Mouse (Mus musculus) G1E (cell line): ENCODE results near the gene Jdp2. TPM values are rescaled to one million over a fixed set of nuclear protein-coding genes. Genes with fewer than 3 reads are reported as not detected.

Experiments used
- ATAC-seq: 2 replicates; pipeline ENCODE4 v1.8.0; 2016; ENCODE audit warnings: mild to moderate bottlenecking; ENCODE audit not compliant: insufficient number of reproducible peaks, poor library complexity, low FRiP score, severe bottlenecking; ENCODE audit errors: extremely low read depth
- DNase-seq: peaks from one replicate; pipeline ENCODE4 v3.0.0; 2012; ENCODE audit warnings: low spot score
- H3K27me3 ChIP-seq: 2 replicates; pipeline ENCODE4 v1.6.1; 2012; ENCODE audit warnings: mild to moderate bottlenecking, low read length, inconsistent platforms; ENCODE audit not compliant: insufficient read depth
- H3K36me3 ChIP-seq: replicated peaks from 2 replicates; pipeline ENCODE3; 2012; ENCODE audit warnings: mild to moderate bottlenecking, inconsistent platforms
- H3K4me1 ChIP-seq: 2 replicates; pipeline ENCODE4 v1.6.1; 2012; ENCODE audit warnings: low read depth, low read length, inconsistent platforms, mixed read lengths; ENCODE audit not compliant: insufficient read depth
- H3K4me3 ChIP-seq: 2 replicates; pipeline ENCODE4 v1.5.1; 2012; ENCODE audit warnings: low read depth, mild to moderate bottlenecking, inconsistent platforms, low read length, moderate library complexity, mixed read lengths
- H3K9me3 ChIP-seq: replicated peaks from 2 replicates; pipeline ENCODE4 v1.6.1; 2012; ENCODE audit warnings: inconsistent platforms
- CTCF ChIP-seq: IDR thresholded peaks from 2 replicates; pipeline ENCODE4 v1.5.1; 2012; ENCODE audit warnings: low read depth, low read length, inconsistent platforms, mixed read lengths
- GATA1 ChIP-seq: IDR thresholded peaks from 2 replicates; pipeline ENCODE4 v1.6.1; 2012; ENCODE audit warnings: borderline replicate concordance, low read length, inconsistent platforms, mixed read lengths
- GATA2 ChIP-seq: IDR thresholded peaks from 2 replicates; pipeline ENCODE4 v1.6.1; 2012; ENCODE audit warnings: low read depth, low read length, inconsistent platforms, borderline replicate concordance
- POLR2AphosphoS5 ChIP-seq: IDR thresholded peaks from 2 replicates; pipeline ENCODE4 v1.6.1; 2012; ENCODE audit warnings: low read depth, low read length, inconsistent platforms; ENCODE audit not compliant: insufficient replicate concordance
- TAL1 ChIP-seq: conservative IDR thresholded peaks from 2 replicates; pipeline ENCODE4 v1.6.1; 2012; ENCODE audit warnings: low read depth, low read length, inconsistent platforms, mixed read lengths
- polyA plus RNA-seq: library from polyadenylated mRNA; stranded (reverse); fragments of >175 nt; gene quantifications from 2 replicates; pipeline ENCODE4 v1.2.3, GENCODE M21; 2012
- total RNA-seq, 2 experiments: library from RNA; stranded (forward) in 1 of 2; stranded (reverse) in 1 of 2; fragments of 200-1000 nt in 1 of 2; fragments of >200 nt in 1 of 2; fragmentation: Nextera tagmentation in 1 of 2; gene quantifications; 2 replicates each; pipeline ENCODE4 v1.2.3; 2014 to 2017

Gene Jdp2
- total and polyA plus RNA-seq, 3 experiments, result not detected

GRCm38 (mm10) chr12:85599478-85600152 lies 788 bp downstream of the Jdp2 start:
- peaks cover 16% of the 10 kb centered on the region; the same call in 1 of the 2 replicates for H3K27me3 ChIP-seq
- H3K36me3 ChIP-seq, result no peaks in the 10 kb centered on the region
- DNase-seq (no peak), ATAC-seq (no peak)
- no peak overlapping the region for H3K4me3 ChIP-seq
- TF ChIP-seq POLR2AphosphoS5, result no peak
- TF ChIP-seq TAL1, result no peak
- TF ChIP-seq GATA1, result no peak
- TF ChIP-seq CTCF, result no peak
- TF ChIP-seq GATA2, result no peak
- peaks cover 5% of the 10 kb centered on the region for H3K9me3 ChIP-seq
- no peaks in the 10 kb centered on the region for H3K4me1 ChIP-seq

GRCm38 (mm10) chr12:85600637-85601036 lies 1.8 kb downstream of the Jdp2 start:
- Histone ChIP-seq H3K4me1 (no peaks in the 10 kb centered on the region), H3K27me3 (peaks cover 16% of the 10 kb centered on the region), H3K4me3 (no peak overlapping the region), H3K36me3 (no peaks in the 10 kb centered on the region), H3K9me3 (peaks cover 5% of the 10 kb centered on the region)
- TF ChIP-seq GATA2 (no peak), GATA1 (no peak), POLR2AphosphoS5 (no peak), TAL1 (no peak), CTCF (no peak)
- DNase-seq (no peak), ATAC-seq (no peak)

- ATAC-seq (no peak), DNase-seq (no peak)
- H3K27me3 ChIP-seq, result peaks cover 16% of the 10 kb centered on the region
- H3K36me3 ChIP-seq, result no peaks in the 10 kb centered on the region
- no peaks in the 10 kb centered on the region for H3K4me1 ChIP-seq
- peaks cover 5% of the 10 kb centered on the region for H3K9me3 ChIP-seq
- no peak overlapping the region for H3K4me3 ChIP-seq
- TF ChIP-seq CTCF, result no peak
Measured at GRCm38 (mm10) chr12:85601531-85601930, 2.7 kb downstream of the Jdp2 start.

DNA sequence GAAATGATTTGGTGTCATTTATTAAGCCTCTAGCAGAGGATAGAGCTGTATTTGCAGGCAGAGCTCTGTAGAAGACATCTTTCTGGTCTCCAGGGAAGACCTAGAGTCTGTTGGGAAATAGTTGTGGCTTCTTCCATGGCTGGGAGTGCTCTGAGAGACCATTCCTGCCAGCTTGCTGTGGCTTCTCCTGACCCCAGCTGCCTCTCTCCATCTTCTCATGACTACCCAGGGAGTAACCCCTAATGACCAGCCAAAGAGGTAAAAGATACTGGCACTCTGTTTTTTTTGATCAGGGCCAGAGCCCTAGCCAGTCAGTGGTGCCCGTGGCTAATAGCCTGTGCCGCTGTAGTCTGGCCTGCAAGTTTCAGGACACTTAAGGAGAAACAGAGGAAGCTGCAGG lies 3.3 kb downstream of the Jdp2 start:
- Histone ChIP-seq H3K36me3 (no peaks in the 10 kb centered on the region), H3K27me3 (peaks cover 16% of the 10 kb centered on the region), H3K9me3 (peaks cover 5% of the 10 kb centered on the region), H3K4me3 (no peak overlapping the region), H3K4me1 (no peaks in the 10 kb centered on the region)
- ATAC-seq (no peak), DNase-seq (no peak)
- no peak for TF ChIP-seq CTCF
- TF ChIP-seq TAL1, result no peak
- no peak for TF ChIP-seq GATA1
- TF ChIP-seq POLR2AphosphoS5, result no peak
- TF ChIP-seq GATA2, result no peak

- Histone ChIP-seq H3K9me3 (peaks cover 5% of the 10 kb centered on the region), H3K4me3 (no peak overlapping the region), H3K27me3 (peaks cover 16% of the 10 kb centered on the region), H3K4me1 (no peaks in the 10 kb centered on the region), H3K36me3 (no peaks in the 10 kb centered on the region)
- ATAC-seq, result no peak
- DNase-seq, result no peak
- TF ChIP-seq CTCF (no peak), GATA2 (no peak), POLR2AphosphoS5 (no peak), TAL1 (no peak), GATA1 (no peak)
Measured at GRCm38 (mm10) chr12:85602811-85603210, 4.0 kb downstream of the Jdp2 start.

- Histone ChIP-seq H3K4me3 (no peak overlapping the region), H3K4me1 (no peaks in the 10 kb centered on the region), H3K9me3 (peaks cover 4% of the 10 kb centered on the region), H3K36me3 (no peaks in the 10 kb centered on the region), H3K27me3 (peaks cover 14% of the 10 kb centered on the region)
- ATAC-seq, result no peak
- no peak for TF ChIP-seq POLR2AphosphoS5
- TF ChIP-seq GATA1, result no peak
- no peak for TF ChIP-seq GATA2
- no peak for TF ChIP-seq TAL1
- no peak for TF ChIP-seq CTCF
- no peak for DNase-seq
Measured at GRCm38 (mm10) chr12:85603767-85604166, 4.9 kb downstream of the Jdp2 start.
